In genomic region chr5:110108305-110108628, GRCm38 (mm10) we compare ENCODE assay signal across 8 mouse cellular contexts. TPM values are rescaled to one million over a fixed set of nuclear protein-coding genes. Genes with fewer than 3 reads are reported as not detected.
DNase-seq lines count a peak whose midpoint lies in the region; ATAC-seq and TF ChIP-seq lines count a peak whose summit lies in the region.

No protein-coding gene starts in this region.

- H3K27me3 ChIP-seq in forebrain, embryonic 10.5 days (ENCODE audit: poor library complexity, severe bottlenecking): no peaks in the 10 kb centered on the region
- H3K27me3 ChIP-seq in limb, embryonic 12.5 days: no peaks in the 10 kb centered on the region
- no peaks in the 10 kb centered on the region for H3K27me3 ChIP-seq in neural tube, embryonic 12.5 days (replicated peaks)

- no peak for DNase-seq in left cerebral cortex, adult 2 months (ENCODE audit: extremely low spot score in 1 of 2, low spot score in 2 of 2)
- no peak for DNase-seq in left cerebral cortex, adult 18-20 months (ENCODE audit: low spot score in 2 of 2)
- DNase-seq in forebrain, embryonic 10.5 days (ENCODE audit: extremely low spot score, low spot score): no peak
- no peak for DNase-seq in right cerebral cortex, adult 2 months (ENCODE audit: low spot score in 2 of 2)
- no peak for DNase-seq in cerebellum, adult 11-12 months
- DNase-seq in embryo, embryonic 11 days: no peak

- no peak overlapping the region for H3K9ac ChIP-seq in limb, embryonic 12.5 days (replicated peaks)
- peak overlapping the region; percentile 77; the same call in 1 of the 2 replicates for H3K9ac ChIP-seq in neural tube, embryonic 12.5 days

- intact Hi-C loops in left cerebral cortex, adult 2 months (cut with DNase I): loop anchor here (2.0 to 10.0 kb wide), 4 partner anchors 27 to 1453 kb away; partner anchors contain the start of genes Chfr and Zfp932

- peaks cover 6% of the 10 kb centered on the region; the same call in 1 of the 2 replicates for H3K9me3 ChIP-seq in forebrain, embryonic 10.5 days
- H3K9me3 ChIP-seq in limb, embryonic 12.5 days: peaks cover 3% of the 10 kb centered on the region; the same call in 1 of the 2 replicates
- no peaks in the 10 kb centered on the region for H3K9me3 ChIP-seq in neural tube, embryonic 12.5 days

- under 1% methylated on average over 7 of the region's 7 CpGs for WGBS in forebrain, embryonic 10.5 days
- WGBS in limb, embryonic 12.5 days: 0% methylated on average over 7 of the region's 7 CpGs
- WGBS in neural tube, embryonic 12.5 days: 0% methylated on average over 7 of the region's 7 CpGs

- peak overlapping the region; percentile 92 for H3K4me3 ChIP-seq in left cerebral cortex, adult 2 months
- H3K4me3 ChIP-seq in forebrain, embryonic 10.5 days: peak overlapping the region; percentile 86
- peak overlapping the region; percentile 79 for H3K4me3 ChIP-seq in limb, embryonic 12.5 days (replicated peaks)
- peak overlapping the region; percentile 84 for H3K4me3 ChIP-seq in neural tube, embryonic 12.5 days

- H3K4me2 ChIP-seq in limb, embryonic 12.5 days: peak overlapping the region; percentile 93
- H3K4me2 ChIP-seq in neural tube, embryonic 12.5 days (replicated peaks): peak overlapping the region; percentile 94

- peaks cover 54% of the 10 kb centered on the region for H3K36me3 ChIP-seq in forebrain, embryonic 10.5 days (replicated peaks)
- H3K36me3 ChIP-seq in limb, embryonic 12.5 days: peaks cover 44% of the 10 kb centered on the region
- H3K36me3 ChIP-seq in neural tube, embryonic 12.5 days: peaks cover 45% of the 10 kb centered on the region

- H3K4me1 ChIP-seq in forebrain, embryonic 10.5 days: peaks cover 24% of the 10 kb centered on the region
- H3K4me1 ChIP-seq in limb, embryonic 12.5 days (replicated peaks): peaks cover 17% of the 10 kb centered on the region
- H3K4me1 ChIP-seq in neural tube, embryonic 12.5 days: peaks cover 13% of the 10 kb centered on the region

- TF ChIP-seq CTCF in left cerebral cortex, adult 2 months (IDR thresholded peaks at IDR 0.05): peak; percentile 39

- ATAC-seq in limb, embryonic 12.5 days (ENCODE audit: insufficient number of reproducible peaks, insufficient read depth, low FRiP score, low TSS enrichment, low read depth): no peak
- no peak for ATAC-seq in neural tube, embryonic 12.5 days (ENCODE audit: low FRiP score, low read depth)

- H3K27ac ChIP-seq in left cerebral cortex, adult 2 months: peak overlapping the region; percentile 77
- H3K27ac ChIP-seq in forebrain, embryonic 10.5 days: peak overlapping the region; percentile 97
- H3K27ac ChIP-seq in limb, embryonic 12.5 days: peak overlapping the region; percentile 98
- H3K27ac ChIP-seq in neural tube, embryonic 12.5 days: no peak overlapping the region

RNA-seq across cellular contexts. Expression of gene Gtpbp6, which starts 0.3 kb away (rescaled TPM):
- 100 to 1,000 TPM; 107 to 108 TPM for total RNA-seq in left cerebral cortex, adult 2 months (2021)
- 10 to 100 TPM; 81.8 to 96.5 TPM for total RNA-seq in left cerebral cortex, adult 18-20 months (2021)
- polyA plus RNA-seq in forebrain, embryonic 10.5 days (2016; fragmentation: Nextera tagmentation; extraction: Ambion mirVana): 32.8 and 32.9 TPM in 2 replicates
- polyA plus RNA-seq in limb, embryonic 12.5 days (2016; fragmentation: Nextera tagmentation; extraction: Ambion mirVana): 41.7 and 42.5 TPM in 2 replicates
- 51.2 and 61.7 TPM in 2 replicates for polyA plus RNA-seq in neural tube, embryonic 12.5 days (2016; fragmentation: Nextera tagmentation; extraction: Ambion mirVana)

RNA-seq across cellular contexts. Expression of gene Zfp605, which starts 1.6 kb away (rescaled TPM):
- 10 to 100 TPM; 15.9 to 16.7 TPM for total RNA-seq in left cerebral cortex, adult 2 months (2021)
- 10 to 100 TPM; 15.5 to 15.7 TPM for total RNA-seq in left cerebral cortex, adult 18-20 months (2021)
- 7.0 and 7.4 TPM in 2 replicates for polyA plus RNA-seq in forebrain, embryonic 10.5 days (2016; fragmentation: Nextera tagmentation; extraction: Ambion mirVana)
- 5.0 and 5.1 TPM in 2 replicates for polyA plus RNA-seq in limb, embryonic 12.5 days (2016; fragmentation: Nextera tagmentation; extraction: Ambion mirVana)
- polyA plus RNA-seq in neural tube, embryonic 12.5 days (2016; fragmentation: Nextera tagmentation; extraction: Ambion mirVana): 9.3 and 14.0 TPM in 2 replicates

RNA-seq across cellular contexts. Expression of gene Plcxd1, which starts 8.5 kb away (rescaled TPM):
- total RNA-seq in left cerebral cortex, adult 2 months (2021): 1 to 10 TPM; 9.3 to 9.5 TPM
- total RNA-seq in left cerebral cortex, adult 18-20 months (2021): 10 to 100 TPM; 10.4 to 10.9 TPM
- polyA plus RNA-seq in forebrain, embryonic 10.5 days (2016; fragmentation: Nextera tagmentation; extraction: Ambion mirVana): 1.3 and 1.5 TPM in 2 replicates
- 1.8 and 2.0 TPM in 2 replicates for polyA plus RNA-seq in limb, embryonic 12.5 days (2016; fragmentation: Nextera tagmentation; extraction: Ambion mirVana)
- 1.3 and 1.8 TPM in 2 replicates for polyA plus RNA-seq in neural tube, embryonic 12.5 days (2016; fragmentation: Nextera tagmentation; extraction: Ambion mirVana)

RNA-seq across cellular contexts. Expression of gene Gm35315, which starts 14.0 kb away (rescaled TPM):
- total RNA-seq in left cerebral cortex, adult 2 months (2021): under 1 TPM; 0.42 to 0.59 TPM
- total RNA-seq in left cerebral cortex, adult 18-20 months (2021): under 1 TPM; 0.40 to 0.53 TPM
- polyA plus RNA-seq in forebrain, embryonic 10.5 days (2016; fragmentation: Nextera tagmentation; extraction: Ambion mirVana): 3.5 and 3.8 TPM in 2 replicates
- polyA plus RNA-seq in limb, embryonic 12.5 days (2016; fragmentation: Nextera tagmentation; extraction: Ambion mirVana): 1.1 and 1.7 TPM in 2 replicates
- 0.65 and 0.70 TPM in 2 replicates for polyA plus RNA-seq in neural tube, embryonic 12.5 days (2016; fragmentation: Nextera tagmentation; extraction: Ambion mirVana)

RNA-seq across cellular contexts. Expression of gene Chfr, which starts 27.4 kb away (rescaled TPM):
- total RNA-seq in left cerebral cortex, adult 2 months (2021): 10 to 100 TPM; 55.5 to 58.0 TPM
- total RNA-seq in left cerebral cortex, adult 18-20 months (2021): 10 to 100 TPM; 42.3 to 54.0 TPM
- polyA plus RNA-seq in forebrain, embryonic 10.5 days (2016; fragmentation: Nextera tagmentation; extraction: Ambion mirVana): 44.7 and 46.0 TPM in 2 replicates
- polyA plus RNA-seq in limb, embryonic 12.5 days (2016; fragmentation: Nextera tagmentation; extraction: Ambion mirVana): 32.4 and 34.2 TPM in 2 replicates
- 97.0 and 97.8 TPM in 2 replicates for polyA plus RNA-seq in neural tube, embryonic 12.5 days (2016; fragmentation: Nextera tagmentation; extraction: Ambion mirVana)
